Mouse (Mus musculus) spleen, adult 12 weeks (tissue): ENCODE measurements around the gene Asic5.

Experiments used
- DNase-seq: peaks from one replicate; pipeline ENCODE4 v3.0.0; 2022; ENCODE audit warnings: low spot score

Gene Asic5

GRCm38 (mm10) chr3:82014148-82014703, 32.1 kb downstream of the Asic5 start:
- no peak for DNase-seq

- DNase-seq = no peak
These were observed 40.4 kb downstream of the Asic5 start for GRCm38 (mm10) chr3:82022421-82022920.

- no peak for DNase-seq
These were observed 41.0 kb downstream of the Asic5 start for GRCm38 (mm10) chr3:82023065-82023464.

- no peak for DNase-seq
These were observed 45.2 kb downstream of the Asic5 start for GRCm38 (mm10) chr3:82027286-82027685.

GRCm38 (mm10) chr3:82029229-82029628, 47.1 kb downstream of the Asic5 start:
- no peak for DNase-seq

- no peak for DNase-seq
These were observed 48.1 kb downstream of the Asic5 start for GRCm38 (mm10) chr3:82030008-82030748.

GRCm38 (mm10) chr3:82036262-82037044, 54.4 kb downstream of the Asic5 start:
- no peak for DNase-seq

GRCm38 (mm10) chr3:82043676-82044075, 61.6 kb downstream of the Asic5 start:
- DNase-seq = no peak

- no peak for DNase-seq
These were observed 62.8 kb downstream of the Asic5 start for GRCm38 (mm10) chr3:82044902-82045301.

- no peak for DNase-seq
These were observed 64.0 kb downstream of the Asic5 start for GRCm38 (mm10) chr3:82046087-82046486.

GRCm38 (mm10) chr3:82047100-82047753, 65.1 kb downstream of the Asic5 start:
- DNase-seq = no peak

GRCm38 (mm10) chr3:82048078-82048477, 66.0 kb downstream of the Asic5 start:
- DNase-seq = no peak

- DNase-seq = no peak
These were observed 66.6 kb downstream of the Asic5 start for GRCm38 (mm10) chr3:82048681-82049080.

- no peak for DNase-seq
These were observed 69.4 kb downstream of the Asic5 start for GRCm38 (mm10) chr3:82051468-82051867.

- DNase-seq = no peak
These were observed 69.9 kb downstream of the Asic5 start for GRCm38 (mm10) chr3:82052029-82052428.

GRCm38 (mm10) chr3:82054283-82054974, 72.3 kb downstream of the Asic5 start:
- no peak for DNase-seq

GRCm38 (mm10) chr3:82057201-82057600, 75.1 kb downstream of the Asic5 start:
- no peak for DNase-seq

GRCm38 (mm10) chr3:82061402-82062180, 79.5 kb downstream of the Asic5 start:
- no peak for DNase-seq

- no peak for DNase-seq
These were observed 85.7 kb downstream of the Asic5 start for GRCm38 (mm10) chr3:82067830-82068229.
